Mouse (Mus musculus) heart, embryonic 13.5 days (tissue): ENCODE results near the gene D430041D05Rik. TPM values are rescaled to one million over a fixed set of nuclear protein-coding genes. Genes with fewer than 3 reads are reported as not detected.

Experiments
- ATAC-seq: fragments of 200-750 bp; cut with Nextera tagmentation; 2 replicates; pipeline ENCODE4 v1.8.0; 2017; ENCODE audit warnings: moderate TSS enrichment; ENCODE audit not compliant: insufficient number of reproducible peaks, low FRiP score, low TSS enrichment; ENCODE audit errors: extremely low read depth
- H3K27ac ChIP-seq: fragments of 300-500 bp; sonication (generic); replicated peaks from 2 replicates; pipeline ENCODE4 v1.5.1; 2015; ENCODE audit warnings: moderate library complexity, mild to moderate bottlenecking, inconsistent platforms
- H3K27me3 ChIP-seq: fragments of 300-500 bp; sonication (generic); replicated peaks from 2 replicates; pipeline ENCODE4 v1.6.1; 2015; ENCODE audit warnings: mild to moderate bottlenecking, inconsistent platforms
- H3K36me3 ChIP-seq: fragments of 300-500 bp; sonication (generic); 2 replicates; pipeline ENCODE4 v1.6.1; 2015; ENCODE audit warnings: mild to moderate bottlenecking, inconsistent platforms
- H3K4me1 ChIP-seq: fragments of 300-500 bp; sonication (generic); 2 replicates; pipeline ENCODE4 v1.6.1; 2015; ENCODE audit warnings: inconsistent platforms
- H3K4me2 ChIP-seq: fragments of 300-500 bp; sonication (generic); 2 replicates; pipeline ENCODE4 v1.6.1; 2015; ENCODE audit warnings: inconsistent platforms, mild to moderate bottlenecking, moderate library complexity
- H3K4me3 ChIP-seq: fragments of 300-500 bp; sonication (generic); 2 replicates; pipeline ENCODE4 v1.5.1; 2015; ENCODE audit warnings: moderate library complexity, mild to moderate bottlenecking, inconsistent platforms
- H3K9ac ChIP-seq: fragments of 300-500 bp; sonication (generic); 2 replicates; pipeline ENCODE4 v1.6.1; 2015; ENCODE audit warnings: inconsistent platforms, mild to moderate bottlenecking, moderate library complexity
- H3K9me3 ChIP-seq: fragments of 300-500 bp; sonication (generic); 2 replicates; pipeline ENCODE4 v1.6.1; 2016; ENCODE audit warnings: inconsistent platforms
- WGBS: fragments of 180-500 bp; shearing (Covaris S2); methylation state at CpG from one replicate; pipeline ENCODE4 v1.1.7; 2015; ENCODE audit warnings: mixed read lengths; 5-methylcytosine and 5-hydroxymethylcytosine counted together
- polyA plus RNA-seq: library from polyadenylated mRNA; unstranded; fragments of >200 nt; fragmentation: Nextera tagmentation; extraction: Ambion mirVana; gene quantifications from 2 replicates; pipeline ENCODE4 v1.2.1, GENCODE M21; 2015

Gene D430041D05Rik
- polyA plus RNA-seq, 1 experiment from 2014 or later, result 0.15 TPM

DNA sequence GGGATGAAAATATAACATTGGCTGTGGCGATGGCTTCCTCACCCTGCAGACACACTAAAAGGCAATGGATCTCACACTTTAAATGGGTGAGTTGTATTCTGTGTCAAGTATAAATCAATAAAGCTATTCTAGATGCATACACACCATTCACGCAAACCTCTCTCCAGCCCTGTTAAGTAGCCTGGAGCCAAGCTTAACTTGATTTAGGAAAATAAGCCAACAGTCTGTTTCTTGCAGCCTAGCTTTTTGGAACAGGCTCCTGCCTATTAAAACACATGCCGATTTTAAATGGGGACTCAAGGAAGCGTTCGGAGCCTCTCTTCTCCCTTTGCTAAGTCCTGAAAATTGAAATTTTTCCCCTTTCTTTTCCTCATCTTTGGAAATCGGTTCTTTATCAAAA is 93.2 kb downstream of the D430041D05Rik start:
- H3K27ac ChIP-seq, result no peak overlapping the region
- H3K9ac ChIP-seq, result no peak overlapping the region
- no peaks in the 10 kb centered on the region for H3K36me3 ChIP-seq
- ATAC-seq, result no peak
- no peak overlapping the region for H3K4me2 ChIP-seq
- H3K4me3 ChIP-seq, result no peak overlapping the region
- WGBS, result 76% methylated on average over 6 of the region's 6 CpGs
- no peaks in the 10 kb centered on the region for H3K9me3 ChIP-seq
- H3K4me1 ChIP-seq, result no peaks in the 10 kb centered on the region
- no peaks in the 10 kb centered on the region for H3K27me3 ChIP-seq

- Histone ChIP-seq H3K4me3 (no peak overlapping the region), H3K36me3 (no peaks in the 10 kb centered on the region), H3K4me2 (no peak overlapping the region), H3K9ac (no peak overlapping the region), H3K27me3 (no peaks in the 10 kb centered on the region), H3K9me3 (no peaks in the 10 kb centered on the region), H3K27ac (no peak overlapping the region), H3K4me1 (no peaks in the 10 kb centered on the region)
- 81% methylated on average over 8 of the region's 8 CpGs for WGBS
- no peak for ATAC-seq
Observed at GRCm38 (mm10) chr2:104316483-104316882, 94.3 kb downstream of the D430041D05Rik start.

DNA sequence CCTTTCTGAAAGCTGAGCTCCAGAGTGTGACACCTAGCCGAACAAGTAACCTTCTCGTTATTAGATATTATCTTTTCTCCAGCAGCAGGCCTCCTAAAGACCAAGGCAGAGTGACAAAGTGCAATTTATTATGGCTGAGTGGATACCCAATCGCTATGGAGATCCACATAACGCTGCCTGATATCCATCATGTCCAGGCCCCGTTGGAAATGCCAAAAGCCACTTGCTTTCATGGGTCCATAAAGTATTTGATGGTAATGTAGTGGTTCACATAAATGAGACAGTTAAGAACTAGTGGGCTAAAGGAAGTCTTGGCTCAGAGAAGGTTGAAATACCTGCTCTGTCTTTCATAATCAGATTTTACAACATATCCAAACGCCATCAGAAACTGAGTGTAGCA is 97.6 kb downstream of the D430041D05Rik start:
- H3K4me2 ChIP-seq, result no peak overlapping the region
- no peak overlapping the region for H3K9ac ChIP-seq
- no peak overlapping the region for H3K4me3 ChIP-seq
- H3K36me3 ChIP-seq, result no peaks in the 10 kb centered on the region
- H3K27ac ChIP-seq, result no peak overlapping the region
- WGBS, result 74% methylated on average over 6 of the region's 6 CpGs
- H3K4me1 ChIP-seq, result no peaks in the 10 kb centered on the region
- no peaks in the 10 kb centered on the region for H3K27me3 ChIP-seq
- ATAC-seq, result no peak
- no peaks in the 10 kb centered on the region for H3K9me3 ChIP-seq

DNA sequence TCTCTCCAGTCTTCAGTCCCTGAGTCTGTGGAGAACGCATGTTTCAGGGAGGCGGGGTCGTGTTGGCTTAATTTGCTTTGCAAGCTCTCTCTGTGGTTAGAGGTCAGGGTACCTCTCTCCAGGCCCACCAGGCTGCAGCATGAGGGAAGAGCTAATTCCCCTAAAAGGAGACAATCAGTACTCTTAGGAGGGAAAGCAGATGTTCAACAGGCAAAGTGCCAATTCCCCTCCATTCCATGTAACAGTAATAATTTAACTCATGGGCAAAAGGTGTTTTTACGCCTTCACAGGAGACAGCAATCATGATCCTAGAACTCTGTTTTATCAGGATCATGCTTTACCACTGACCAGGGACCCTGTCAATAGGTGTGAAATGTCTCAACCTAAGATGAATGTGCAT is 103.7 kb downstream of the D430041D05Rik start:
- WGBS, result 65% methylated on average over 4 of the region's 4 CpGs
- ATAC-seq, result no peak
- Histone ChIP-seq H3K4me3 (no peak overlapping the region), H3K9me3 (no peaks in the 10 kb centered on the region), H3K27ac (no peak overlapping the region), H3K9ac (no peak overlapping the region), H3K4me1 (no peaks in the 10 kb centered on the region), H3K4me2 (no peak overlapping the region), H3K27me3 (no peaks in the 10 kb centered on the region), H3K36me3 (no peaks in the 10 kb centered on the region)

- no peaks in the 10 kb centered on the region for H3K4me1 ChIP-seq
Observed at GRCm38 (mm10) chr2:104305722-104306121, 105.1 kb downstream of the D430041D05Rik start.

GRCm38 (mm10) chr2:104299912-104300311 is 110.9 kb downstream of the D430041D05Rik start:
- no peak for ATAC-seq
- Histone ChIP-seq H3K9ac (no peak overlapping the region), H3K36me3 (no peaks in the 10 kb centered on the region), H3K4me1 (no peaks in the 10 kb centered on the region), H3K4me3 (no peak overlapping the region), H3K27ac (no peak overlapping the region), H3K27me3 (no peaks in the 10 kb centered on the region), H3K9me3 (no peaks in the 10 kb centered on the region), H3K4me2 (no peak overlapping the region)
- 60% methylated on average over 1 of the region's 1 CpGs for WGBS

More at GRCm38 (mm10) chr2:104305722-104306121, 105.1 kb downstream of the D430041D05Rik start:
- no peak for ATAC-seq
- no peak overlapping the region for H3K4me3 ChIP-seq
- no peak overlapping the region for H3K9ac ChIP-seq
- H3K27me3 ChIP-seq, result no peaks in the 10 kb centered on the region
- WGBS, result 69% methylated on average over 5 of the region's 5 CpGs
- H3K4me2 ChIP-seq, result no peak overlapping the region
- no peaks in the 10 kb centered on the region for H3K9me3 ChIP-seq
- H3K27ac ChIP-seq, result no peak overlapping the region
- H3K36me3 ChIP-seq, result no peaks in the 10 kb centered on the region

DNA sequence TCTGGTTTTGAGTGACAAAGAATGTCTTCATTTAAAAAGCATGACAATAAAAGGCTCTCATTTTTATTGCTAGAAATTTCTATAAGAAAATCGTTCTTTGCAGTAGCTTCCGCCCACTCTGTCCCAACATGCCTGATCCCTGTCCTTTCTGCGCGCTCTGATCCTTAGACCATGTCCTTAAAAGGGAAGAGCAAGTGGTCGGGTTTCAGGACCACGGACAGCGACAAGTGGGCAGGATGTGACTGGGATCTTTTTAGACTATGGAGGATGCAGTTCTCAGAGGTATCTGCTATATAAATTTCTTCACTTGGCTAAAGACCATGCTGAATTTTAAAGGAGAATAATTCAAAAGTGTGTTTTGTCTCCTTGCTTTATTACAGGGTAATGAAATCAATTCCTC is 111.7 kb downstream of the D430041D05Rik start:
- H3K36me3 ChIP-seq, result no peaks in the 10 kb centered on the region
- ATAC-seq, result no peak
- WGBS, result 14% methylated on average over 7 of the region's 7 CpGs

DNA sequence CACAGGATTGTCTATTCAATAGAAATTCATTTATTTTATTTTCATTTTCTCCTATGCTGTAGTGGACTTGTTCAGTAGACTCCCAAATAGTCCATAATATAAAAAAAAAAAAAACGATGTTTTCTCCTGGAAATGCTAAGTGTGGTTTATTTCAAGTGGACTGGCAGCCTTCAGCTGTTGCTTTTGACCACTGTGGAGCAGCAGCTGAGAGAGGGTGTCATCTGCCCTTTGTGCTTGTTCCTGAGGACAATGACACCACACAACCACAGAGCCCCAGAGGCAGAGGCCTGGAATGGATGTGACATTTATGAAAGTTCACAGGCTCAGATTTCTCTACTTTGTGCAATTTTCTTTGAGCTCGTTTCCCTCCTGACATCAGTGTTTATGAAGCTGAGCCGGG is 124.0 kb downstream of the D430041D05Rik start:
- no peak overlapping the region for H3K27ac ChIP-seq
- H3K9me3 ChIP-seq, result no peaks in the 10 kb centered on the region
- no peak overlapping the region for H3K4me3 ChIP-seq
- H3K9ac ChIP-seq, result no peak overlapping the region
- H3K36me3 ChIP-seq, result no peaks in the 10 kb centered on the region
- no peak for ATAC-seq
- no peaks in the 10 kb centered on the region for H3K4me1 ChIP-seq
- H3K27me3 ChIP-seq, result no peaks in the 10 kb centered on the region
- WGBS, result 66% methylated on average over 3 of the region's 3 CpGs
- H3K4me2 ChIP-seq, result no peak overlapping the region

More for the DNA sequence above, 111.7 kb downstream of the D430041D05Rik start:
- Histone ChIP-seq H3K9me3 (no peaks in the 10 kb centered on the region), H3K9ac (no peak overlapping the region), H3K27ac (no peak overlapping the region), H3K4me3 (no peak overlapping the region), H3K27me3 (no peaks in the 10 kb centered on the region), H3K4me1 (no peaks in the 10 kb centered on the region), H3K4me2 (no peak overlapping the region)

- Histone ChIP-seq H3K9ac (no peak overlapping the region), H3K9me3 (no peaks in the 10 kb centered on the region), H3K36me3 (no peaks in the 10 kb centered on the region), H3K4me2 (no peak overlapping the region), H3K4me1 (no peaks in the 10 kb centered on the region), H3K4me3 (no peak overlapping the region), H3K27me3 (no peaks in the 10 kb centered on the region), H3K27ac (no peak overlapping the region)
- no peak for ATAC-seq
- 82% methylated on average over 8 of the region's 8 CpGs for WGBS
Observed at GRCm38 (mm10) chr2:104283401-104283955, 127.3 kb downstream of the D430041D05Rik start.

DNA sequence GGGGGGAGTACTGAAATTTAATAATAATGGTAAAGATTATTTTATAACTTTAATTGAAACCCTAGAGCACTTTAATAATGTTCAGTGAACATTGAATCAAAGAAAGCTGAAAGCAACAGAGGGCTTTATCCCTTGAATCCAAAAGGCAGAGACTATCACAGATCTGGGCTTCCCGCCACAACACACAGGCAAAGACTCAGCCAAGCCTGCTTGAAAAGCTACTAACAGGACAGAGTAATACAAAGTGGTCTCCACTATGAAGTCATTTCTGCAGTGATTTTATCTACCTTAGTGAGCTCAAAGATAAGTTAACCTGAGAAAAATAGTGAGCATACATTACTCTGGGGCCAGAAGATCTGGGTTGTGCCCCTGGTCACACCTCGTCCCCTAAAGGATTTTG is 128.0 kb downstream of the D430041D05Rik start:
- H3K36me3 ChIP-seq, result no peaks in the 10 kb centered on the region
- no peak overlapping the region for H3K9ac ChIP-seq
- WGBS, result 87% methylated on average over 2 of the region's 2 CpGs
- ATAC-seq, result no peak
- H3K4me1 ChIP-seq, result no peaks in the 10 kb centered on the region
- no peak overlapping the region for H3K27ac ChIP-seq
- no peak overlapping the region for H3K4me3 ChIP-seq
- no peaks in the 10 kb centered on the region for H3K9me3 ChIP-seq
- H3K27me3 ChIP-seq, result no peaks in the 10 kb centered on the region
- H3K4me2 ChIP-seq, result no peak overlapping the region

- no peak overlapping the region for H3K4me2 ChIP-seq
- no peak overlapping the region for H3K4me3 ChIP-seq
- no peaks in the 10 kb centered on the region for H3K27me3 ChIP-seq
- H3K27ac ChIP-seq, result no peak overlapping the region
- no peak for ATAC-seq
- WGBS, result 30% methylated on average over 4 of the region's 4 CpGs
- no peak overlapping the region for H3K9ac ChIP-seq
- peaks cover 6% of the 10 kb centered on the region for H3K4me1 ChIP-seq
- no peaks in the 10 kb centered on the region for H3K9me3 ChIP-seq
- no peaks in the 10 kb centered on the region for H3K36me3 ChIP-seq
Observed at GRCm38 (mm10) chr2:104267049-104267448, 143.8 kb downstream of the D430041D05Rik start.

GRCm38 (mm10) chr2:104261741-104262067 is 149.1 kb downstream of the D430041D05Rik start:
- WGBS, result 71% methylated on average over 4 of the region's 4 CpGs
- Histone ChIP-seq H3K27ac (no peak overlapping the region), H3K36me3 (no peaks in the 10 kb centered on the region), H3K27me3 (peaks cover 8% of the 10 kb centered on the region; the same call in 1 of the 2 replicates), H3K4me1 (no peaks in the 10 kb centered on the region; the same call in 1 of the 2 replicates), H3K9ac (no peak overlapping the region), H3K4me2 (no peak overlapping the region), H3K4me3 (no peak overlapping the region), H3K9me3 (no peaks in the 10 kb centered on the region)
- ATAC-seq, result no peak
